14 mouse cellular contexts compared by ENCODE assay signal in genomic region chr15:80814792-80815191, GRCm38 (mm10).
DNase-seq lines count a peak whose midpoint lies in the region; ATAC-seq lines count a peak whose summit lies in the region.
"Had no signal": no experiment of that assay in that cellular context is flagged by ENCODE, and none has a peak within 500 bp of the region (broad histone marks: within the 10 kb centered on the region; RNA-seq: fewer than 3 reads in every experiment).

No protein-coding gene starts in this region.

- no peaks in the 10 kb centered on the region for H3K36me3 ChIP-seq in heart, embryonic 16.5 days (ENCODE audit: control insufficient read depth, insufficient read depth)
- H3K36me3 ChIP-seq in heart, embryonic 10.5 days, result 0 out of 2 replicates have a peak, but pooled peaks cover 4% of the 10 kb centered on the region
- H3K36me3 ChIP-seq: hindbrain, embryonic 15.5 days; midbrain, embryonic 13.5 days had no signal

- no peaks in the 10 kb centered on the region for H3K27me3 ChIP-seq in heart, embryonic 16.5 days (ENCODE audit: control insufficient read depth, insufficient read depth, low read length)
- no peaks in the 10 kb centered on the region for H3K27me3 ChIP-seq in heart, embryonic 10.5 days (ENCODE audit: insufficient read depth, poor library complexity, severe bottlenecking)
- H3K27me3 ChIP-seq: hindbrain, embryonic 15.5 days; lung, embryonic 15.5 days; midbrain, embryonic 13.5 days had no signal

- H3K4me3 ChIP-seq in heart, embryonic 16.5 days (ENCODE audit: low read length), result no peak overlapping the region
- no peak overlapping the region for H3K4me3 ChIP-seq in heart, embryonic 10.5 days
- H3K4me3 ChIP-seq: hindbrain, embryonic 15.5 days; lung, embryonic 15.5 days; midbrain, embryonic 13.5 days had no signal

- 55% methylated on average over 7 of the region's 7 CpGs for WGBS in heart, embryonic 16.5 days
- WGBS in heart, embryonic 10.5 days, result 58% methylated on average over 7 of the region's 7 CpGs

- intact Hi-C loops in left cerebral cortex, postnatal 14 days (cut with DNase I), result no loop called here

- no peaks in the 10 kb centered on the region for H3K9me3 ChIP-seq in heart, embryonic 16.5 days (replicated peaks; ENCODE audit: control insufficient read depth, low read length)
- no peaks in the 10 kb centered on the region for H3K9me3 ChIP-seq in heart, embryonic 10.5 days
- H3K9me3 ChIP-seq: hindbrain, embryonic 15.5 days; lung, embryonic 15.5 days; midbrain, embryonic 13.5 days had no signal

- peak overlapping the region; percentile 20; the same call in 1 of the 2 replicates for H3K4me2 ChIP-seq in heart, embryonic 16.5 days (ENCODE audit: low read depth, low read length)
- H3K4me2 ChIP-seq: hindbrain, embryonic 15.5 days; lung, embryonic 15.5 days; midbrain, embryonic 13.5 days had no signal

- no peak for ATAC-seq in heart, embryonic 16.5 days (replicated peaks; ENCODE audit: extremely low read depth, insufficient read depth, low FRiP score)
- ATAC-seq in CD4-positive, CD25-positive, alpha-beta regulatory T cell, adult 4 months, result peak; percentile 84
- ATAC-seq in megakaryocyte-erythroid progenitor cell, adult 5-6 weeks (replicated peaks; ENCODE audit: low FRiP score, low TSS enrichment, poor library complexity, severe bottlenecking), result 0 out of 2 replicates have a peak, but pooled peaks have one; percentile 36
- ATAC-seq: forebrain, embryonic 16.5 days; midbrain, embryonic 13.5 days had no signal

- H3K4me1 ChIP-seq in heart, embryonic 16.5 days (ENCODE audit: control insufficient read depth, insufficient read depth, low read length), result peaks cover 20% of the 10 kb centered on the region
- H3K4me1 ChIP-seq in heart, embryonic 10.5 days, result peaks cover 34% of the 10 kb centered on the region

- H3K9ac ChIP-seq in heart, embryonic 16.5 days (ENCODE audit: low read length), result no peak overlapping the region; the same call in 1 of the 2 replicates
- H3K9ac ChIP-seq: hindbrain, embryonic 15.5 days; lung, embryonic 15.5 days; midbrain, embryonic 13.5 days had no signal

- DNase-seq in heart, embryonic 10.5 days (ENCODE audit: low spot score), result no peak
- peak; percentile 74 for DNase-seq in induced T-regulatory cell, adult 2 months (ENCODE audit: low read depth)
- DNase-seq in frontal cortex, postnatal 25 days (ENCODE audit: low spot score in 2 of 2), result no peak
- no peak for DNase-seq in left cerebral cortex, postnatal 14 days (ENCODE audit: low spot score in 2 of 2)
- DNase-seq in layer of hippocampus, postnatal 36 days, result no peak
- DNase-seq: adrenal gland, adult 8-10 months; kidney, adult 9 months had no signal

- H3K27ac ChIP-seq in heart, embryonic 16.5 days (ENCODE audit: low read length), result peak overlapping the region; percentile 44
- H3K27ac ChIP-seq in heart, embryonic 10.5 days, result no peak overlapping the region; the same call in 1 of the 2 replicates
- H3K27ac ChIP-seq: hindbrain, embryonic 15.5 days; lung, embryonic 15.5 days; midbrain, embryonic 13.5 days had no signal
